Mouse (Mus musculus) lung, postnatal 14 days (tissue): ENCODE measurements around the gene Slc27a1.

Source experiments
- DNase-seq: peaks from one replicate; pipeline ENCODE4 v3.0.0; 2021

Gene Slc27a1

GRCm38 (mm10) chr8:71626753-71627152, 58.1 kb downstream of the Slc27a1 start:
- no peak for DNase-seq

- peak; percentile 29 for DNase-seq
These were observed 58.8 kb downstream of the Slc27a1 start for GRCm38 (mm10) chr8:71627265-71628099.

- DNase-seq, result no peak
These were observed 59.9 kb downstream of the Slc27a1 start for GRCm38 (mm10) chr8:71628396-71629095.

- peak; percentile 96 for DNase-seq
These were observed 60.5 kb downstream of the Slc27a1 start for GRCm38 (mm10) chr8:71629096-71629697.

GRCm38 (mm10) chr8:71629781-71630212, 61.1 kb downstream of the Slc27a1 start:
- DNase-seq, result peak; percentile 51

- DNase-seq, result no peak
These were observed 62.1 kb downstream of the Slc27a1 start for GRCm38 (mm10) chr8:71630761-71631160.

- no peak for DNase-seq
These were observed 63.2 kb downstream of the Slc27a1 start for GRCm38 (mm10) chr8:71631897-71632296.

- DNase-seq, result peak; percentile 67
These were observed 64.5 kb downstream of the Slc27a1 start for GRCm38 (mm10) chr8:71633164-71633563.

GRCm38 (mm10) chr8:71633981-71634667, 65.4 kb downstream of the Slc27a1 start:
- DNase-seq, result peak; percentile 61
